In genomic region chr3:129698882-129699281, GRCm38 (mm10) we compare ENCODE assay signal across 22 mouse cellular contexts. TPM values are rescaled to one million over a fixed set of nuclear protein-coding genes. Genes with fewer than 3 reads are reported as not detected.
DNase-seq lines count a peak whose midpoint lies in the region; ATAC-seq and TF ChIP-seq lines count a peak whose summit lies in the region.
"Had no signal": no experiment of that assay in that cellular context is flagged by ENCODE, and none has a peak within 500 bp of the region (broad histone marks: within the 10 kb centered on the region; RNA-seq: fewer than 3 reads in every experiment).

No protein-coding gene starts in this region.

- CTCF ChIA-PET in Patski (lab: Charles Lee), result interaction anchor here (1.5 kb wide), 1 partner anchor 277 kb away, joined by 5 read pairs; no protein-coding TSS in a partner anchor

- no peak overlapping the region for H3K9ac ChIP-seq in heart, embryonic 12.5 days
- H3K9ac ChIP-seq in kidney, postnatal 0 days (ENCODE audit: low read depth, low read length), result no peak overlapping the region
- H3K9ac ChIP-seq: embryonic facial prominence, embryonic 15.5 days; heart, embryonic 15.5 days; hindbrain, embryonic 13.5 days had no signal

- POLR2A ChIA-PET in Patski (lab: Charles Lee), result no interaction called here

- in situ Hi-C loops in Patski (cut with MboI; ENCODE audit: low pct_unique_long_range_greater_than_20kb), result no loop called here

- H3K9me3 ChIP-seq in heart, embryonic 12.5 days (replicated peaks), result no peaks in the 10 kb centered on the region
- H3K9me3 ChIP-seq in kidney, postnatal 0 days (replicated peaks; ENCODE audit: low read length), result no peaks in the 10 kb centered on the region
- H3K9me3 ChIP-seq: embryonic facial prominence, embryonic 15.5 days; forebrain, embryonic 10.5 days; heart, embryonic 10.5 days; heart, embryonic 15.5 days; hindbrain, embryonic 13.5 days had no signal

- DNase-seq in heart, adult 11 months, result peak; percentile 73
- peak; percentile 53 for DNase-seq in kidney, postnatal 0 days (ENCODE audit: low spot score)
- DNase-seq in kidney, adult 9 months, result no peak
- peak; percentile 48 for DNase-seq in Patski (ENCODE audit: low read depth, low spot score)
- peak; percentile 11 for DNase-seq in splenic B cell, adult 2 months (ENCODE audit: low read depth, low spot score)
- no peak for DNase-seq in ovary, adult 18-20 months (ENCODE audit: low spot score)
- DNase-seq: adrenal gland, postnatal 14 days; cerebellum, adult 11-12 months; cerebellum, adult 9-10 months; cerebellum, postnatal 25 days; gastrocnemius, postnatal 36 days; heart, adult 18-20 months; heart, postnatal 14 days had no signal

- no peaks in the 10 kb centered on the region for H3K4me1 ChIP-seq in heart, embryonic 12.5 days (replicated peaks)
- no peaks in the 10 kb centered on the region for H3K4me1 ChIP-seq in kidney, postnatal 0 days (replicated peaks; ENCODE audit: insufficient read depth, low read length)
- H3K4me1 ChIP-seq: embryonic facial prominence, embryonic 15.5 days; forebrain, embryonic 10.5 days; heart, embryonic 10.5 days; heart, embryonic 15.5 days; hindbrain, embryonic 13.5 days had no signal

- no peak overlapping the region for H3K4me3 ChIP-seq in heart, embryonic 12.5 days
- H3K4me3 ChIP-seq in kidney, postnatal 0 days (replicated peaks; ENCODE audit: low read depth, low read length), result no peak overlapping the region
- H3K4me3 ChIP-seq: embryonic facial prominence, embryonic 15.5 days; erythroblast, embryonic 14.5 days; forebrain, embryonic 10.5 days; heart, embryonic 10.5 days; heart, embryonic 15.5 days; hindbrain, embryonic 13.5 days had no signal

- TF ChIP-seq CTCF in kidney, postnatal 0 days (IDR thresholded peaks at IDR 0.05; ENCODE audit: low read depth), result no peak
- TF ChIP-seq CTCF in Patski (IDR thresholded peaks at IDR 0.05), result no peak

- 86% methylated on average over 8 of the region's 8 CpGs for WGBS in heart, embryonic 12.5 days
- 40% methylated on average over 8 of the region's 8 CpGs for WGBS in kidney, postnatal 0 days

- no peak overlapping the region for H3K27ac ChIP-seq in heart, embryonic 12.5 days (ENCODE audit: poor library complexity, severe bottlenecking)
- H3K27ac ChIP-seq in kidney, postnatal 0 days, result no peak overlapping the region
- H3K27ac ChIP-seq: embryonic facial prominence, embryonic 15.5 days; forebrain, embryonic 10.5 days; heart, embryonic 10.5 days; heart, embryonic 15.5 days; hindbrain, embryonic 13.5 days had no signal

- no peak overlapping the region for H3K4me2 ChIP-seq in heart, embryonic 12.5 days
- 0 out of 2 replicates have a peak overlapping the region, but pooled peaks have one; percentile 24 for H3K4me2 ChIP-seq in kidney, postnatal 0 days (ENCODE audit: low read length)
- H3K4me2 ChIP-seq: embryonic facial prominence, embryonic 15.5 days; heart, embryonic 15.5 days; hindbrain, embryonic 13.5 days had no signal

- no peak for ATAC-seq in heart, embryonic 12.5 days (ENCODE audit: insufficient number of reproducible peaks, low FRiP score)
- peak; percentile 65 for ATAC-seq in kidney, postnatal 0 days (replicated peaks; ENCODE audit: low FRiP score, low read depth)
- ATAC-seq in Patski, result peak; percentile 51
- ATAC-seq: activated CD4-positive, CD25-positive, alpha-beta regulatory T cell, adult 4 months; forebrain, embryonic 14.5 days had no signal

- H3K27me3 ChIP-seq in heart, embryonic 12.5 days (replicated peaks), result no peaks in the 10 kb centered on the region
- no peaks in the 10 kb centered on the region for H3K27me3 ChIP-seq in kidney, postnatal 0 days (ENCODE audit: insufficient read depth, low read length)
- no peaks in the 10 kb centered on the region for H3K27me3 ChIP-seq in Patski
- no peaks in the 10 kb centered on the region for H3K27me3 ChIP-seq in splenic B cell, adult 2 months (ENCODE audit: control insufficient read depth, insufficient read depth, low read length, poor library complexity, severe bottlenecking)
- H3K27me3 ChIP-seq: embryonic facial prominence, embryonic 15.5 days; heart, embryonic 15.5 days; hindbrain, embryonic 13.5 days had no signal

- H3K36me3 ChIP-seq in heart, embryonic 12.5 days, result peaks cover 2% of the 10 kb centered on the region; the same call in 1 of the 2 replicates
- no peaks in the 10 kb centered on the region for H3K36me3 ChIP-seq in kidney, postnatal 0 days (ENCODE audit: insufficient read depth, low read length)
- peaks cover 3% of the 10 kb centered on the region; the same call in 1 of the 2 replicates for H3K36me3 ChIP-seq in splenic B cell, adult 2 months (ENCODE audit: control insufficient read depth, insufficient read depth, low read length, poor library complexity, severe bottlenecking)
- H3K36me3 ChIP-seq: embryonic facial prominence, embryonic 15.5 days; heart, embryonic 10.5 days; heart, embryonic 15.5 days had no signal

RNA-seq across cellular contexts. Expression of gene Egf, which starts 56.2 kb away (rescaled TPM):
- polyA plus RNA-seq in heart, embryonic 12.5 days (2016; fragmentation: Nextera tagmentation; extraction: Ambion mirVana), result 1.7 and 2.1 TPM in 2 replicates
- polyA plus RNA-seq in kidney, postnatal 0 days (2015; fragmentation: Nextera tagmentation; extraction: Ambion mirVana), result 2.6 and 2.8 TPM in 2 replicates
- polyA plus RNA-seq in Patski (2021), result 1.2 TPM
- polyA plus RNA-seq: erythroblast, embryonic 14.5 days had no signal

Comparison
In these comparisons a context has a peak if more than half of its experiments do, and no peak if none do; other contexts are left out.
1. DNase-seq: peak in heart, adult 11 months (single experiment), kidney, postnatal 0 days (single experiment), Patski (single experiment) and splenic B cell, adult 2 months (single experiment); none in kidney, adult 9 months (single experiment) and ovary, adult 18-20 months (single experiment).